9 mouse cellular contexts compared by ENCODE assay signal in the genomic region with DNA sequence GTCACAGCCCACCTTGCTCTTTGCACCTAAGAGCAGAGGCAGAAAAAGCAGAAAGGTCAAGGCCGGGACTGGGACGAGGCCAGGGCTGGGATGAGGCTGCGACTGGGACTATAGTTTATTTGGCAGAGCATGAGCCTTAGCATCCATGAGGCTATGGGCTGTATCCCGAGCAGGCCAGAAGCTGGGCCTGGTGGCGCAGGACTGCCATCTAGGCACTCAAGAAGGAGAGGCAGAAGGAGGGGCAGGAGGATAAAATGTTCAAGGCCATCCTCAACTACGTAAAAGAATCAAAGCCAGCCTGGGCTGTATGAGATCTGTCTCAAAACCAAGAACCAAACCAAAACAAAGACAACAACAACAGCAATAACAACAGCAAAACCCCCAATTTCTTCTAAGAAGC. TPM values are rescaled to one million over a fixed set of nuclear protein-coding genes. Genes with fewer than 3 reads are reported as not detected.
DNase-seq lines count a peak whose midpoint lies in the region; ATAC-seq and TF ChIP-seq lines count a peak whose summit lies in the region.
"Had no signal": no experiment of that assay in that cellular context is flagged by ENCODE, and none has a peak within 500 bp of the region (broad histone marks: within the 10 kb centered on the region; RNA-seq: fewer than 3 reads in every experiment).

No protein-coding gene starts in this region.

- no peak for DNase-seq in kidney, postnatal 10 days
- peak; percentile 9 for DNase-seq in thymus, postnatal 0 days (ENCODE audit: low spot score)
- no peak for DNase-seq in thymus, postnatal 10 days (ENCODE audit: low spot score in 2 of 2)
- DNase-seq in thymus, postnatal 36 days = peak; percentile 32 to 35
- no peak for DNase-seq in embryo, embryonic 10 days (ENCODE audit: low spot score)
- DNase-seq: gastrocnemius, postnatal 10 days had no signal

- H3K4me1 ChIP-seq in kidney, embryonic 14.5 days (ENCODE audit: control insufficient read depth, insufficient read depth, low read length) = peaks cover 16% of the 10 kb centered on the region
- H3K4me1 ChIP-seq in intestine, postnatal 0 days (replicated peaks; ENCODE audit: control insufficient read depth, insufficient read depth, low read length) = no peaks in the 10 kb centered on the region

- TF ChIP-seq CTCF in intestine, postnatal 0 days (IDR thresholded peaks at IDR 0.05; ENCODE audit: low read depth) = peak; percentile 32

- ATAC-seq in kidney, embryonic 14.5 days (ENCODE audit: low FRiP score, low TSS enrichment) = no peak
- ATAC-seq in intestine, postnatal 0 days = no peak
- no peak for ATAC-seq in activated CD4-positive, CD25-positive, alpha-beta regulatory T cell, adult 4 months

- H3K4me2 ChIP-seq in kidney, embryonic 14.5 days (replicated peaks; ENCODE audit: low read depth, low read length) = no peak overlapping the region
- no peak overlapping the region for H3K4me2 ChIP-seq in intestine, postnatal 0 days (replicated peaks; ENCODE audit: low read depth)

- peak overlapping the region; percentile 13; the same call in 1 of the 2 replicates for H3K27ac ChIP-seq in kidney, embryonic 14.5 days (ENCODE audit: low read depth, low read length)
- H3K27ac ChIP-seq in intestine, postnatal 0 days (ENCODE audit: low read depth, low read length) = peak overlapping the region; percentile 41; the same call in 1 of the 2 replicates

- no peak overlapping the region for H3K4me3 ChIP-seq in kidney, embryonic 14.5 days (ENCODE audit: low read length)
- no peak overlapping the region for H3K4me3 ChIP-seq in intestine, postnatal 0 days (ENCODE audit: low read depth, low read length)

- H3K9me3 ChIP-seq in kidney, embryonic 14.5 days (ENCODE audit: control insufficient read depth, low read length) = no peaks in the 10 kb centered on the region
- no peaks in the 10 kb centered on the region for H3K9me3 ChIP-seq in intestine, postnatal 0 days (ENCODE audit: control insufficient read depth)

- peaks cover 29% of the 10 kb centered on the region for H3K36me3 ChIP-seq in kidney, embryonic 14.5 days (ENCODE audit: control insufficient read depth, insufficient read depth, low read length)
- H3K36me3 ChIP-seq in intestine, postnatal 0 days (ENCODE audit: control insufficient read depth, insufficient read depth) = peaks cover 65% of the 10 kb centered on the region

- no peaks in the 10 kb centered on the region for H3K27me3 ChIP-seq in kidney, embryonic 14.5 days (ENCODE audit: control insufficient read depth, insufficient read depth, low read length)
- no peaks in the 10 kb centered on the region for H3K27me3 ChIP-seq in intestine, postnatal 0 days (replicated peaks; ENCODE audit: control insufficient read depth, insufficient read depth, low read length)

- no peak overlapping the region for H3K9ac ChIP-seq in kidney, embryonic 14.5 days (ENCODE audit: low read depth, low read length)
- no peak overlapping the region for H3K9ac ChIP-seq in intestine, postnatal 0 days (ENCODE audit: low read depth, low read length)

- 65% methylated on average over 6 of the region's 6 CpGs for WGBS in kidney, embryonic 14.5 days
- 65% methylated on average over 6 of the region's 6 CpGs for WGBS in intestine, postnatal 0 days

RNA-seq across cellular contexts. Expression of a gene that starts 52.6 kb away (rescaled TPM):
- polyA plus RNA-seq in kidney, embryonic 14.5 days (2014; fragmentation: Nextera tagmentation; extraction: Ambion mirVana) = 10.8 and 27.2 TPM in 2 replicates
- 21.0 and 22.0 TPM in 2 replicates for polyA plus RNA-seq in thymus, postnatal 0 days (2015; fragmentation: Nextera tagmentation; extraction: Ambion mirVana)
- polyA plus RNA-seq in intestine, postnatal 0 days (2015; fragmentation: Nextera tagmentation; extraction: Ambion mirVana) = 16.0 and 16.1 TPM in 2 replicates
- polyA plus RNA-seq in activated CD4-positive, CD25-positive, alpha-beta regulatory T cell, adult 4 months (2017; shearing (Covaris generic)) = 10 to 100 TPM; 22.9 to 28.0 TPM

Comparison
In these comparisons a context has a peak if more than half of its experiments do, and no peak if none do; other contexts are left out.
1. DNase-seq: peak in thymus, postnatal 0 days (single experiment) and thymus, postnatal 36 days (2 of 2); none in kidney, postnatal 10 days (single experiment), thymus, postnatal 10 days (0 of 2) and embryo, embryonic 10 days (single experiment).